Mouse (Mus musculus): ENCODE measurements around the gene Tbx2.

DNA sequence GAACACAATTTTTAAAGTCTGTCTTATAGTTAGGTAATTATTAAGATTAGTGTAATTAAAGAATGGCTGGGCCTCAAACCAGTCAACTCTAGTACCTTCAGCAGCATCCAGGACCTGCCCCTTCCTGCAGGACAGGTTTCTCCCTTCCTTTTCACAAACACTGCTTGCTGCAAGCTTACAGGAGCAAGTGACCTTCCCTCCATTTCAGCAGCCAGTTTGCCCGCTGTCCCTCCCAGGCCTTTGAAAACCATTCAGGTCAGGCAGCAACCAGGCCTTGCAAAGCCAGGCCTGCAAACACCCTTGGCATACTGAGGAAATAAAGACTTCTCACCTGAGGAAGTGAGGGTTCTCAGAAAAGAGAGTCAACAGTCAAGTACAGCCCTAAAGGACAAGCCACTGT lies 41.1 kb upstream of the Tbx2 start:
- no peak for TF ChIP-seq CTCF (IDR thresholded peaks at IDR 0.05; ENCODE audit: borderline replicate concordance, insufficient read depth, low read depth, low read length)
- TF ChIP-seq POLR2A (IDR thresholded peaks at IDR 0.05; ENCODE audit: borderline replicate concordance, insufficient read depth, low read length): no peak

Measured in cerebellum, adult 2 months (tissue).